Mouse (Mus musculus): ENCODE measurements around the gene Rprml. TPM values are rescaled to one million over a fixed set of nuclear protein-coding genes. Genes with fewer than 3 reads are reported as not detected.

Gene Rprml
- polyA plus RNA-seq, 1 experiment, result 2.7 TPM

- H3K4me1 ChIP-seq (ENCODE audit: control insufficient read depth, insufficient read depth, low read length), result no peaks in the 10 kb centered on the region
- H3K27ac ChIP-seq (ENCODE audit: control insufficient read depth, insufficient read depth, low read depth, low read length), result no peak overlapping the region
- H3K27me3 ChIP-seq (ENCODE audit: control insufficient read depth, insufficient read depth, low read length), result no peaks in the 10 kb centered on the region
- no peak overlapping the region for H3K4me3 ChIP-seq (ENCODE audit: control insufficient read depth, low read depth, low read length)
- TF ChIP-seq CTCF (IDR thresholded peaks at IDR 0.05; ENCODE audit: control insufficient read depth, insufficient read depth, insufficient replicate concordance, low read depth, low read length), result no peak
- no peak for TF ChIP-seq POLR2A (IDR thresholded peaks at IDR 0.05; ENCODE audit: control insufficient read depth, low read depth, low read length)
- peaks cover 8% of the 10 kb centered on the region for H3K36me3 ChIP-seq (ENCODE audit: control insufficient read depth, insufficient read depth, low read length)
Observed at GRCm38 (mm10) chr11:103683667-103684334, 34.4 kb downstream of the Rprml start.

DNA sequence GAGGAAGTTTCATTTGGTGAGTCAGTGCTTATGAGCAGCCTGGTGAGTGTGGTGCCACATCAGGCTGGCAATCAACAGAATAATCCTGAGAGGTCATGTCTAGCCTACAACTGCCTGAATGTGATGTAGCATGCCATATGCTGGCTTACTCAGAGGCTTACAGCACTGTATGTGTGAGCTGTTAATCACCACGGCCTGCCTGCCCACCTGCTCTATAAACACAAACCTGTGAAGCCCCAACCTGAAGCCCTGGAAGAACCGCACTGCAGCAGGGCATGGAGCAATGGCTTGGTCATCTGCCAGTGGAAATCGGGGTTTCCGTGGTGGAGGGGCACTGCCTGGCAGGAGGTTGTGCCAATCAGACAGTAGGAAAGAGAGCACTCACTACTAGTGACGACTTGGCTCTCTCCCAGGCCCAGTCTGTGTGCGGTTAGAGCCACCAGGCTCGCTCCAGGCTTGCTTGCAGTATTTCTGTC, 35.9 kb downstream of the Rprml start:
- H3K4me3 ChIP-seq (ENCODE audit: control insufficient read depth, low read depth, low read length), result no peak overlapping the region

GRCm38 (mm10) chr11:103686706-103687105, 37.3 kb downstream of the Rprml start:
- H3K36me3 ChIP-seq (ENCODE audit: control insufficient read depth, insufficient read depth, low read length), result peaks cover 2% of the 10 kb centered on the region
- no peak overlapping the region for H3K27ac ChIP-seq (ENCODE audit: control insufficient read depth, insufficient read depth, low read depth, low read length)
- H3K4me3 ChIP-seq (ENCODE audit: control insufficient read depth, low read depth, low read length), result no peak overlapping the region
- TF ChIP-seq CTCF (IDR thresholded peaks at IDR 0.05; ENCODE audit: control insufficient read depth, insufficient read depth, insufficient replicate concordance, low read depth, low read length) (no peak), POLR2A (IDR thresholded peaks at IDR 0.05; ENCODE audit: control insufficient read depth, low read depth, low read length) (no peak)
- H3K4me1 ChIP-seq (ENCODE audit: control insufficient read depth, insufficient read depth, low read length), result no peaks in the 10 kb centered on the region
- H3K27me3 ChIP-seq (ENCODE audit: control insufficient read depth, insufficient read depth, low read length), result no peaks in the 10 kb centered on the region

More for the DNA sequence above, 35.9 kb downstream of the Rprml start:
- Histone ChIP-seq H3K27ac (ENCODE audit: control insufficient read depth, insufficient read depth, low read depth, low read length) (no peak overlapping the region), H3K27me3 (ENCODE audit: control insufficient read depth, insufficient read depth, low read length) (no peaks in the 10 kb centered on the region), H3K36me3 (ENCODE audit: control insufficient read depth, insufficient read depth, low read length) (peaks cover 7% of the 10 kb centered on the region), H3K4me1 (ENCODE audit: control insufficient read depth, insufficient read depth, low read length) (no peaks in the 10 kb centered on the region)
- TF ChIP-seq POLR2A (IDR thresholded peaks at IDR 0.05; ENCODE audit: control insufficient read depth, low read depth, low read length) (no peak), CTCF (IDR thresholded peaks at IDR 0.05; ENCODE audit: control insufficient read depth, insufficient read depth, insufficient replicate concordance, low read depth, low read length) (no peak)

DNA sequence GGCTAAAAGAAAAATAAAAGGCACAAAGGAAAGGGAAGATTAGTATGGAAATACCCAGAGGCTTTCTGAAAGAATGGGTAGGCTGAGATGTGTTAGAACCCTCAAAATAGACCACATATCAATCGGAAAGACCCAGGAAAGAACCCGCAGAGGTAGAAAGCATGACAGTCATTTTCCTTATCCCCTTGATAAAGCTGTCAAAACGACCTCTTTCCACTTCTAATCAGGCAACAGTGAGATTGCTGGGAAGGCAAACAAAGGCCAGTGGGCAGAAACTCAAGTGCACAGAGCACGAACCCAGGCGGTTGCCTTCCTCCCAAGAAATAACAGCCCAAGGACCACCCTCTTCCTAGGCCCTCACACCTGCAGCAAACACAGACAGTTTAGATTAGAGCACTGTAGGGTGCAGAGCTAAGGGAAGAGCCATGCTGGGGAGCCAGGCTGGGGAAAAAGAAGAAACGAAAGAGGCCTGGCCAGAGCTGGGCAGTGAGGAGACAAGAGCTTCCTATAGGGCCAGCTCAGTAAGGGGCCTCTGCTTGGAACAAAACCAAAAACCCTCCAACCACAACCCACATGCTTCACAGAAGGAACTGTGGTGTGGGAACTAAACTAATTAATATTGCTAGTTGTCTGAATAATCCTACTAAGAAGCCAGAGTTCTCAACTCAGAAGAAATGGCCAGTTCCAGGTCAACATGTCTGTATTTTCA, 39.1 kb downstream of the Rprml start:
- Histone ChIP-seq H3K4me1 (ENCODE audit: control insufficient read depth, insufficient read depth, low read length) (no peaks in the 10 kb centered on the region), H3K27ac (ENCODE audit: control insufficient read depth, insufficient read depth, low read depth, low read length) (no peak overlapping the region), H3K4me3 (ENCODE audit: control insufficient read depth, low read depth, low read length) (no peak overlapping the region), H3K36me3 (ENCODE audit: control insufficient read depth, insufficient read depth, low read length) (peaks cover 2% of the 10 kb centered on the region), H3K27me3 (ENCODE audit: control insufficient read depth, insufficient read depth, low read length) (no peaks in the 10 kb centered on the region)
- TF ChIP-seq CTCF (IDR thresholded peaks at IDR 0.05; ENCODE audit: control insufficient read depth, insufficient read depth, insufficient replicate concordance, low read depth, low read length) (no peak), POLR2A (IDR thresholded peaks at IDR 0.05; ENCODE audit: control insufficient read depth, low read depth, low read length) (no peak)

DNA sequence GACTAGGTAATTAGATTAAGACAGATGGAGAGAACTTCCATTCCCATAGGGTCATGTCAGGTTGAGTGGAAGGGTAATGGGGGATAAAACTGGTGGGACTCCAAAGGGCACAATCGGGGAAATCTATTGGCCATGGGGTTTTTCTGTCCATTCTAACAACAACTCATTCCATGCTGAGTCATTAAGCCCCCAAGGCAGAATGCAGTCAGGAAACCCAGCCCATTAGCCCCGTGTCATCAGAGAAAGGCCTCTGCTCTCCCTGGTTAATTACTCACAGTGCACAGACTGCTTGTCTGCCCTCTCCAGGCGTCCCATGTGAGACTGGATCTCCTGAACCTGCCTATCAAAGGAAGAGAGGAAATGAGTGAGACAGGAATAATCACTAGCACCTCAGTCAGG, 39.6 kb downstream of the Rprml start:
- no peaks in the 10 kb centered on the region for H3K27me3 ChIP-seq (ENCODE audit: control insufficient read depth, insufficient read depth, low read length)
- no peak for TF ChIP-seq CTCF (IDR thresholded peaks at IDR 0.05; ENCODE audit: control insufficient read depth, insufficient read depth, insufficient replicate concordance, low read depth, low read length)
- TF ChIP-seq POLR2A (IDR thresholded peaks at IDR 0.05; ENCODE audit: control insufficient read depth, low read depth, low read length), result no peak
- peaks cover 2% of the 10 kb centered on the region for H3K36me3 ChIP-seq (ENCODE audit: control insufficient read depth, insufficient read depth, low read length)
- H3K4me1 ChIP-seq (ENCODE audit: control insufficient read depth, insufficient read depth, low read length), result no peaks in the 10 kb centered on the region
- no peak overlapping the region for H3K27ac ChIP-seq (ENCODE audit: control insufficient read depth, insufficient read depth, low read depth, low read length)
- H3K4me3 ChIP-seq (ENCODE audit: control insufficient read depth, low read depth, low read length), result no peak overlapping the region

- H3K4me3 ChIP-seq (ENCODE audit: control insufficient read depth, low read depth, low read length), result no peak overlapping the region
- H3K4me1 ChIP-seq (ENCODE audit: control insufficient read depth, insufficient read depth, low read length), result no peaks in the 10 kb centered on the region
- TF ChIP-seq CTCF (IDR thresholded peaks at IDR 0.05; ENCODE audit: control insufficient read depth, insufficient read depth, insufficient replicate concordance, low read depth, low read length) (no peak), POLR2A (IDR thresholded peaks at IDR 0.05; ENCODE audit: control insufficient read depth, low read depth, low read length) (no peak)
- no peaks in the 10 kb centered on the region for H3K27me3 ChIP-seq (ENCODE audit: control insufficient read depth, insufficient read depth, low read length)
- H3K36me3 ChIP-seq (ENCODE audit: control insufficient read depth, insufficient read depth, low read length), result no peaks in the 10 kb centered on the region; the same call in 1 of the 2 replicates
- H3K27ac ChIP-seq (ENCODE audit: control insufficient read depth, insufficient read depth, low read depth, low read length), result no peak overlapping the region
Observed at GRCm38 (mm10) chr11:103691036-103691435, 41.7 kb downstream of the Rprml start.

GRCm38 (mm10) chr11:103693241-103693640, 43.9 kb downstream of the Rprml start:
- no peaks in the 10 kb centered on the region for H3K4me1 ChIP-seq (ENCODE audit: control insufficient read depth, insufficient read depth, low read length)
- H3K36me3 ChIP-seq (ENCODE audit: control insufficient read depth, insufficient read depth, low read length), result no peaks in the 10 kb centered on the region
- TF ChIP-seq CTCF (IDR thresholded peaks at IDR 0.05; ENCODE audit: control insufficient read depth, insufficient read depth, insufficient replicate concordance, low read depth, low read length) (no peak), POLR2A (IDR thresholded peaks at IDR 0.05; ENCODE audit: control insufficient read depth, low read depth, low read length) (no peak)
- H3K4me3 ChIP-seq (ENCODE audit: control insufficient read depth, low read depth, low read length), result no peak overlapping the region
- H3K27ac ChIP-seq (ENCODE audit: control insufficient read depth, insufficient read depth, low read depth, low read length), result no peak overlapping the region
- H3K27me3 ChIP-seq (ENCODE audit: control insufficient read depth, insufficient read depth, low read length), result no peaks in the 10 kb centered on the region

Measured in testis, adult 2 months (tissue).